Mouse (Mus musculus): Measurements from ENCODE around the gene Insl3.

DNA sequence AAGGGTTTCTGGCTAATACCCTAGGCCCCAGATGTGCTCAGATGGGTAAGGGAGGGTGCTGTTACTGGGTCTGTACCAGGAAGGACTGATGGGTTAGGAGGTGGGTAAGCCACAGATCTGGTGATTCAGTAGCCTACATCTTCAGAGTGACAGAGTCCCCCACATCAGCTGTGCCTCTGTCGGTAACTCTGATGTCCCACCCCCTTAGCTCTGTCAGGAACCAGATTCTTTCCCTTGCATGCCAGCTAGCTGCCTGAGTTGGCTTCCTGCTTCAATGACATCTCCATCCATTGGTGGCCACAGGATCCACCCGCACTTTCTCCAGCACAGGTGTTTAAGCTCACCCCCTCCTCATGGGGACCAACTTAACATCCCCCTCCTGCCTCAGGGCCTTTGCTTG lies 22.6 kb downstream of the Insl3 start:
- TF ChIP-seq CTCF (IDR thresholded peaks at IDR 0.05; ENCODE audit: low read depth) (no peak), EP300 (IDR thresholded peaks at IDR 0.05; ENCODE audit: low read depth) (no peak)
